Mouse (Mus musculus): ENCODE data around the gene Fam219a. TPM values are rescaled to one million over a fixed set of nuclear protein-coding genes. Genes with fewer than 3 reads are reported as not detected.
A peak's percentile ranks its signal among the peaks of the same experiment; 100 is the strongest.

Gene Fam219a
- polyA plus RNA-seq, 1 experiment from 2014 or later: 0.30 TPM

GRCm38 (mm10) chr4:41494378-41494777 is 75.0 kb downstream of the Fam219a start:
- no peak overlapping the region for H3K4me3 ChIP-seq (replicated peaks)
- peaks cover 48% of the 10 kb centered on the region for H3K27me3 ChIP-seq
- DNase-seq: no peak

GRCm38 (mm10) chr4:41493464-41494116 is 75.7 kb downstream of the Fam219a start:
- Histone ChIP-seq H3K4me3 (replicated peaks) (no peak overlapping the region), H3K27me3 (peaks cover 40% of the 10 kb centered on the region), H3K4me1 (replicated peaks) (peaks cover 25% of the 10 kb centered on the region), H3K36me3 (no peaks in the 10 kb centered on the region), H3K27ac (peak overlapping the region; percentile 34; the same call in 1 of the 2 replicates), H3K9me3 (replicated peaks) (no peaks in the 10 kb centered on the region), H3K4me2 (no peak overlapping the region), H3K9ac (no peak overlapping the region)
- DNase-seq: no peak
- ATAC-seq (ENCODE audit: low read depth): peak; percentile 52
- 62% methylated on average over 3 of the region's 3 CpGs for WGBS (ENCODE audit: insufficient replicate concordance)

More at GRCm38 (mm10) chr4:41494378-41494777, 75.0 kb downstream of the Fam219a start:
- ATAC-seq (ENCODE audit: low read depth): peak; percentile 50
- Histone ChIP-seq H3K27ac (peak overlapping the region; percentile 34; the same call in 1 of the 2 replicates), H3K4me2 (no peak overlapping the region), H3K9ac (no peak overlapping the region), H3K9me3 (replicated peaks) (no peaks in the 10 kb centered on the region), H3K36me3 (no peaks in the 10 kb centered on the region), H3K4me1 (replicated peaks) (peaks cover 30% of the 10 kb centered on the region)
- 23% methylated on average over 3 of the region's 3 CpGs for WGBS (ENCODE audit: insufficient replicate concordance)

GRCm38 (mm10) chr4:41492951-41493350 is 76.4 kb downstream of the Fam219a start:
- Histone ChIP-seq H3K27ac (no peak overlapping the region), H3K9ac (no peak overlapping the region), H3K27me3 (peaks cover 33% of the 10 kb centered on the region), H3K4me3 (replicated peaks) (no peak overlapping the region), H3K9me3 (replicated peaks) (no peaks in the 10 kb centered on the region), H3K36me3 (no peaks in the 10 kb centered on the region), H3K4me1 (replicated peaks) (peaks cover 21% of the 10 kb centered on the region), H3K4me2 (no peak overlapping the region)
- WGBS (ENCODE audit: insufficient replicate concordance): 67% methylated on average over 7 of the region's 7 CpGs
- ATAC-seq (ENCODE audit: low read depth): no peak
- DNase-seq: no peak

- Histone ChIP-seq H3K27ac (no peak overlapping the region), H3K4me1 (replicated peaks) (no peaks in the 10 kb centered on the region), H3K27me3 (no peaks in the 10 kb centered on the region), H3K9me3 (replicated peaks) (peaks cover 4% of the 10 kb centered on the region; the same call in 1 of the 2 replicates), H3K9ac (no peak overlapping the region), H3K4me3 (replicated peaks) (no peak overlapping the region), H3K4me2 (no peak overlapping the region), H3K36me3 (peaks cover 11% of the 10 kb centered on the region; the same call in 1 of the 2 replicates)
- 77% methylated on average over 6 of the region's 6 CpGs for WGBS (ENCODE audit: insufficient replicate concordance)
- DNase-seq (no peak), ATAC-seq (ENCODE audit: low read depth) (no peak)
Measured at GRCm38 (mm10) chr4:41481601-41482017, 87.7 kb downstream of the Fam219a start.

- no peaks in the 10 kb centered on the region for H3K27me3 ChIP-seq
- H3K9me3 ChIP-seq (replicated peaks): no peaks in the 10 kb centered on the region
- no peak overlapping the region for H3K9ac ChIP-seq
- H3K4me3 ChIP-seq (replicated peaks): no peak overlapping the region
- no peaks in the 10 kb centered on the region for H3K4me1 ChIP-seq (replicated peaks)
- ATAC-seq (ENCODE audit: low read depth) (no peak), DNase-seq (no peak)
- H3K4me2 ChIP-seq: no peak overlapping the region
- no peak overlapping the region for H3K27ac ChIP-seq
- H3K36me3 ChIP-seq: peaks cover 11% of the 10 kb centered on the region; the same call in 1 of the 2 replicates
- WGBS (ENCODE audit: insufficient replicate concordance): 72% methylated on average over 8 of the region's 8 CpGs
Measured at GRCm38 (mm10) chr4:41480254-41480653, 89.1 kb downstream of the Fam219a start.

GRCm38 (mm10) chr4:41479456-41479804 is 89.9 kb downstream of the Fam219a start:
- ATAC-seq (ENCODE audit: low read depth): no peak
- H3K9me3 ChIP-seq (replicated peaks): no peaks in the 10 kb centered on the region
- H3K4me2 ChIP-seq: no peak overlapping the region
- H3K4me3 ChIP-seq (replicated peaks): no peak overlapping the region
- no peak for DNase-seq
- no peaks in the 10 kb centered on the region for H3K4me1 ChIP-seq (replicated peaks)
- no peak overlapping the region for H3K9ac ChIP-seq
- H3K27ac ChIP-seq: no peak overlapping the region
- 77% methylated on average over 1 of the region's 1 CpGs for WGBS (ENCODE audit: insufficient replicate concordance)
- H3K27me3 ChIP-seq: no peaks in the 10 kb centered on the region
- peaks cover 11% of the 10 kb centered on the region; the same call in 1 of the 2 replicates for H3K36me3 ChIP-seq

DNA sequence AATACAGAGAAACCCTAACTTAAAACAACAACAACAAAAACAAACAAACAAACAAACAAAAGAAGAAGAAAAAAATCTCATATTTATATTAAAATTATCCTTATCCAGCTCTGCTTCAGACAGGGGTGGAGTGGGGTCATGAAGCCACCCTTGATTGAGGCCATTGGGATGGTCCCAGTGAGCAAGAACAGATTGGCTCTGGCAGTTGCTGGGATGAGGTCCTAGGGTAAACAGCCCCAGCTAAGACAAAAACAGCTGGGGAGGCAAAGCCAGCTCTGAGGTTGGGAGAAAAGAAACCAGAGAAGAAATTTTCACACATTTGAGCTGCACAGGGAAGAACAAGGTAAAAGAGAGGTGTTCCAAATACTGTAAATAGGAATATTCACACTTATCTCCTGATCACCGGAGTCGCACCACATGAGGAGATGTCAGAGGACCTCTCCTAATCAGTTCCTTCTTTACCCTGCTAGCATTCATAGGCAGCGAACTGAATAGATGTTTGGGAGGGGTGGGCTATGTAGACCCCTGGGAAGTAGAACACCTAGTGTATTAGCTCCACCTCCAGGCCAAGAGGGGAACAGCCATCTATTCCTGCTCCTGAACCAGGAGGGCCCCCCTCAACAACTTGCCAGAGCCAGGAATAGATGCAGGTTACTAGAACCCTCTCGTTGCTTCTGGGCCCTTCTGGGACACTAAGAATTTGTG is 90.4 kb downstream of the Fam219a start:
- Histone ChIP-seq H3K9ac (no peak overlapping the region), H3K9me3 (replicated peaks) (no peaks in the 10 kb centered on the region), H3K27ac (no peak overlapping the region), H3K4me3 (replicated peaks) (no peak overlapping the region), H3K4me1 (replicated peaks) (no peaks in the 10 kb centered on the region), H3K27me3 (no peaks in the 10 kb centered on the region), H3K4me2 (no peak overlapping the region), H3K36me3 (peaks cover 11% of the 10 kb centered on the region; the same call in 1 of the 2 replicates)
- ATAC-seq (ENCODE audit: low read depth) (no peak), DNase-seq (no peak)
- WGBS (ENCODE audit: insufficient replicate concordance): 61% methylated on average over 4 of the region's 4 CpGs

DNA sequence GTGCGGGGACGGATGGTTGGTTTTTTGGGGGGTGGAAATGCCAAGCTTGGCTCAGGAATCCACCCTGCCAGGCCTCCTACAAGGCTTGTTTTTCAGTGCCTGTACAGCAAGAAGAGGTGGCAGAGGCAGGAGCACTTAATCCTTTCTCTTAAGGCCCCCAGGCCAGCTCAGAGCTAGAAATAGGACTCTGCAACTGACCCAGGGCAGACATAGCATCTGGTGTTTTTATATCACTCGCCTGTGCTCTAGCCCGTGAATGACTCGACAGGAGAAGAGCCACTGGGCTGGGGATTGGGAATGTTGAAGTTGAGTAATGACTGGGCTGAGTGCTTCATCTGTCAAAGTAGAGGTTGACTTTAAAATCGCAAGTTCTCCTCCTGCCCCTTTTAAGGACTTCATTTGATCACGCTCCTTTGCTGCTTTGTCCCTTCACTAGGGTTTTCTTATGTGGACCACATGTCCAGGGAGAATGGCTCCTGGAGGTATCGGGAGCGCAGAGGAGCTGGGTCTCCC is 91.6 kb downstream of the Fam219a start:
- DNase-seq (no peak), ATAC-seq (ENCODE audit: low read depth) (no peak)
- H3K4me2 ChIP-seq: no peak overlapping the region
- no peaks in the 10 kb centered on the region for H3K4me1 ChIP-seq (replicated peaks)
- H3K9me3 ChIP-seq (replicated peaks): no peaks in the 10 kb centered on the region
- H3K27ac ChIP-seq: no peak overlapping the region
- no peak overlapping the region for H3K9ac ChIP-seq
- H3K27me3 ChIP-seq: no peaks in the 10 kb centered on the region
- WGBS (ENCODE audit: insufficient replicate concordance): 74% methylated on average over 9 of the region's 9 CpGs
- H3K4me3 ChIP-seq (replicated peaks): no peak overlapping the region
- H3K36me3 ChIP-seq: peaks cover 11% of the 10 kb centered on the region; the same call in 1 of the 2 replicates

DNA sequence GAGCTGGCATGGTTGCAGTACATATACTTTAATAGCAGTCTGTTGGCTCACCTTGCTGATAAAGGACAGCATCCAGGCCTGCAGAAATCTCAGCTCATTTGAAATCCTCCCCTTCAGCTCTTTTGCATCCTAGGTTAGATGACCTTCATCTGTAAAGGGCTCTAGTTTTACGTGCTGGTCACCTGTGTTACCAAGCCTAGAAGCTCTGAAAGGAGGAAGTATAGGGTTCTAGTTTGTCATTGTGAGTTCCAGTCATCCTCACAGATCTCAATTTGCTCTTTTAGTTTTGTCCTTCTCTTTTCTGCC is 98.0 kb downstream of the Fam219a start:
- ATAC-seq (ENCODE audit: low read depth): no peak
- Histone ChIP-seq H3K27ac (no peak overlapping the region), H3K27me3 (no peaks in the 10 kb centered on the region), H3K9me3 (replicated peaks) (no peaks in the 10 kb centered on the region), H3K4me2 (no peak overlapping the region), H3K9ac (no peak overlapping the region), H3K4me3 (replicated peaks) (no peak overlapping the region), H3K36me3 (no peaks in the 10 kb centered on the region), H3K4me1 (replicated peaks) (no peaks in the 10 kb centered on the region)
- no peak for DNase-seq
- 66% methylated on average over 1 of the region's 1 CpGs for WGBS (ENCODE audit: insufficient replicate concordance)

GRCm38 (mm10) chr4:41470684-41471383 is 98.5 kb downstream of the Fam219a start:
- H3K36me3 ChIP-seq: no peaks in the 10 kb centered on the region
- H3K9me3 ChIP-seq (replicated peaks): no peaks in the 10 kb centered on the region
- H3K27me3 ChIP-seq: no peaks in the 10 kb centered on the region
- WGBS (ENCODE audit: insufficient replicate concordance): 62% methylated on average over 5 of the region's 5 CpGs
- DNase-seq (no peak), ATAC-seq (ENCODE audit: low read depth) (no peak)
- H3K4me3 ChIP-seq (replicated peaks): no peak overlapping the region
- H3K4me1 ChIP-seq (replicated peaks): peaks cover 2% of the 10 kb centered on the region
- H3K9ac ChIP-seq: no peak overlapping the region
- H3K27ac ChIP-seq: no peak overlapping the region
- no peak overlapping the region for H3K4me2 ChIP-seq

DNA sequence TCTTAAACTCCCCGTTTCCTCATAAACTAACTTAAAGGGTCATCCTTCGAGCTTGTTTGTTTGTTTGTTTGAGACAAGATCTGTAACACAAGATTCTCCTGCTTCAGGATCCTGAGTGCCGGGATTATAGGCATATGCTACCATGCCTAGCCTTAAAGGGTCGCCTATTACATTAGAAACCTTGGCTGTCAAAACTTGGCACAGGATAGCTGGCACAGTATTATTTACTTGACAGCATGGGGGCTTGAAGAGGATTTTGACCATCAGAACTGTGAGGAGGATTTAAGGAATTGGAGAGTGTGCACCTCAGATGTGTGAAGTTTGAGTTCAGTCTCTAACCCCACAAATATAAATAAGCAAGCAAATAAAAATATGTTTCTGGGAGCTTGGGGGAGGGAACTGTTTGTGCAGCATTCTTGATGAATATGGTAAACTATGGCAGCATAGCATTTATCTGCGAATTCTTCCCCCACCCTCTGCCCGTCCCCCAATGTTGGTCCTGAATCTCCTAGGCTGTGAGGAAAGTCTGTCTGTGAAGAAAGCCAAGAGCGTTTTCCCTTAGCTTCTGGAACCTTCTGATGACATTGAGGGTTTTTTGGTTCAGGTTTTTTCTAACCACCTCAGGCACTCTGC is 99.2 kb downstream of the Fam219a start:
- Histone ChIP-seq H3K27ac (no peak overlapping the region), H3K27me3 (no peaks in the 10 kb centered on the region), H3K4me3 (replicated peaks) (no peak overlapping the region), H3K4me2 (no peak overlapping the region), H3K9ac (no peak overlapping the region), H3K4me1 (replicated peaks) (peaks cover 8% of the 10 kb centered on the region), H3K36me3 (no peaks in the 10 kb centered on the region), H3K9me3 (replicated peaks) (no peaks in the 10 kb centered on the region)
- ATAC-seq (ENCODE audit: low read depth): no peak
- WGBS (ENCODE audit: insufficient replicate concordance): 69% methylated on average over 7 of the region's 7 CpGs
- no peak for DNase-seq

Data from liver, embryonic 13.5 days (tissue).